In genomic region chr19:48144129-48144528, GRCm38 (mm10) we compare ENCODE assay signal across 9 mouse cellular contexts.
A peak's percentile ranks its signal among the peaks of the same experiment; 100 is the strongest.
DNase-seq lines count a peak whose midpoint lies in the region; ATAC-seq and TF ChIP-seq lines count a peak whose summit lies in the region.
"Had no signal": no experiment of that assay in that cellular context is flagged by ENCODE, and none has a peak within 500 bp of the region (broad histone marks: within the 10 kb centered on the region; RNA-seq: fewer than 3 reads in every experiment).

No protein-coding gene starts in this region.

- H3K9me3 ChIP-seq in E14TG2a.4 (ENCODE audit: low read length): no peaks in the 10 kb centered on the region
- no peaks in the 10 kb centered on the region for H3K9me3 ChIP-seq in hindbrain, postnatal 0 days (ENCODE audit: low read length)

- intact Hi-C loops in heart, postnatal 36 days (cut with DNase I): loop anchor here (2.0 kb wide), 1 partner anchor 247 kb away; no protein-coding TSS in a partner anchor
- intact Hi-C loops in left cerebral cortex, postnatal 36 days (cut with DNase I): loop anchor here (10.0 kb wide), 2 partner anchors 1121 to 1601 kb away; no protein-coding TSS in a partner anchor

- 3% methylated on average over 1 of the region's 1 CpGs for WGBS in hindbrain, postnatal 0 days

- TF ChIP-seq CTCF in E14TG2a.4 (conservative IDR thresholded peaks at IDR 0.05; ENCODE audit: low read length): peak; percentile 48
- TF ChIP-seq CTCF in cortical plate, adult 2 months (IDR thresholded peaks at IDR 0.05; ENCODE audit: extremely low read depth, insufficient read depth, low read length): peak; percentile 66
- peak; percentile 83 for TF ChIP-seq CTCF in hindbrain, postnatal 0 days (IDR thresholded peaks at IDR 0.05; ENCODE audit: low read depth)

- no peak for TF ChIP-seq POLR2A in cortical plate, adult 2 months (IDR thresholded peaks at IDR 0.05; ENCODE audit: extremely low read depth, insufficient read depth, low read length)

- 0 out of 2 replicates have a peak, but pooled peaks have one; percentile 27 for ATAC-seq in hindbrain, postnatal 0 days

- H3K27ac ChIP-seq in cortical plate, adult 2 months (ENCODE audit: insufficient read depth, low read length): no peak overlapping the region
- no peak overlapping the region for H3K27ac ChIP-seq in hindbrain, postnatal 0 days

- no peak overlapping the region for H3K9ac ChIP-seq in hindbrain, postnatal 0 days (replicated peaks; ENCODE audit: low read length)

- peak; percentile 19 for DNase-seq in heart, adult 11 months
- DNase-seq in heart, postnatal 36 days: no peak
- DNase-seq in hindbrain, postnatal 0 days (ENCODE audit: low spot score): peak; percentile 87
- peak; percentile 53 to 64 for DNase-seq in left cerebral cortex, postnatal 36 days (ENCODE audit: low spot score in 2 of 2)
- DNase-seq in spleen, postnatal 4 days (ENCODE audit: low spot score in 2 of 2): no peak
- no peak for DNase-seq in thymus, postnatal 14 days

- H3K36me3 ChIP-seq in E14TG2a.4 (ENCODE audit: insufficient read depth, low read length): no peaks in the 10 kb centered on the region
- no peaks in the 10 kb centered on the region for H3K36me3 ChIP-seq in hindbrain, postnatal 0 days (ENCODE audit: insufficient read depth, low read length)

- H3K4me2 ChIP-seq in hindbrain, postnatal 0 days (ENCODE audit: low read depth, low read length): no peak overlapping the region

- H3K4me1 ChIP-seq in E14TG2a.4 (replicated peaks; ENCODE audit: low read depth, low read length): no peaks in the 10 kb centered on the region
- no peaks in the 10 kb centered on the region for H3K4me1 ChIP-seq in cortical plate, adult 2 months (ENCODE audit: control insufficient read depth, insufficient read depth, low read length)
- no peaks in the 10 kb centered on the region for H3K4me1 ChIP-seq in hindbrain, postnatal 0 days (ENCODE audit: insufficient read depth, low read length)
- H3K4me1 ChIP-seq: megakaryocyte, embryonic 14.5 days had no signal

- H3K27me3 ChIP-seq in E14TG2a.4 (ENCODE audit: insufficient read depth, low read length): no peaks in the 10 kb centered on the region; the same call in 1 of the 2 replicates
- H3K27me3 ChIP-seq in hindbrain, postnatal 0 days (ENCODE audit: insufficient read depth, low read length): no peaks in the 10 kb centered on the region
- H3K27me3 ChIP-seq: megakaryocyte, embryonic 14.5 days had no signal

- H3K4me3 ChIP-seq in E14TG2a.4 (replicated peaks; ENCODE audit: low read length): no peak overlapping the region
- no peak overlapping the region for H3K4me3 ChIP-seq in cortical plate, adult 2 months (ENCODE audit: insufficient read depth, low read length)
- no peak overlapping the region for H3K4me3 ChIP-seq in hindbrain, postnatal 0 days (ENCODE audit: low read length)
- H3K4me3 ChIP-seq: megakaryocyte, embryonic 14.5 days had no signal

Comparison
In these comparisons a context has a peak if more than half of its experiments do, and no peak if none do; other contexts are left out.
1. DNase-seq: peak in heart, adult 11 months (single experiment), hindbrain, postnatal 0 days (single experiment) and left cerebral cortex, postnatal 36 days (2 of 2); none in heart, postnatal 36 days (0 of 2), spleen, postnatal 4 days (0 of 2) and thymus, postnatal 14 days (single experiment).
2. Peak in every context shown above with its lines, with median percentiles within 50 percentile points of each other: CTCF ChIP-seq.